11 mouse cellular contexts compared by ENCODE assay signal in the genomic region with DNA sequence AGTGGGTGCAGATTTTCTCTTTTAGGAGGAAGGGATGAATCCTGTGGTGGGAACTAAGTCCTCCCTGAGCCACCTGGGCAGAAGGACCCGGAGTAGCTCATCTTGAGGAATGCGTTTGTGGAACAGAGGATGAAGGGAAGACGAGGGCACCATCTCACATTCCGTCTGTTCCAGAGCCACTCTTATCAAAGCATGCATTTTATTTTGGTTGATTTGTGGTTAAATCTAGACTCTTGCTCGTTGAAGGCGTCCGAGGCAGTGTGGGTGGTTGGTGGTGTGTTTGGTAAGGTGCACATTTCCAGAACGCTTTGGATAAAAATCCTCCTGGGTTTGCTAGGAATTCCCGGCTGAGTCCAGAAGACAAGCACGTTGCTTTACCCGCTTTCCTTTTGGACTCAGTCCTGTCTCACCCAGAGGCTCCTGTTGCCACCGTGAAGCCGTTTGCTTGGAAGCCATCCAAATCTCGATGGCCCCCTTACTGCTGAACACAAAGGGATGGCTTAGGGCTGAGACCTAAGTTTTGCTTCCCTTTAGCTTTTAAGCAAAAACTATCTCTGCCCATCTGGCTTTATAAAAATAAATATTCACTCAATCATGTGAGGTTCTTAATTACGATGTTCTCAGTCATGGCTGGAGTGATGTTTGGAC. TPM values are rescaled to one million over a fixed set of nuclear protein-coding genes. Genes with fewer than 3 reads are reported as not detected.
A peak's percentile ranks its signal among the peaks of the same experiment; 100 is the strongest.
DNase-seq lines count a peak whose midpoint lies in the region; ATAC-seq and TF ChIP-seq lines count a peak whose summit lies in the region.
"Had no signal": no experiment of that assay in that cellular context is flagged by ENCODE, and none has a peak within 500 bp of the region (broad histone marks: within the 10 kb centered on the region; RNA-seq: fewer than 3 reads in every experiment).

No protein-coding gene starts in this region.

- H3K27me3 ChIP-seq in forebrain, postnatal 0 days (ENCODE audit: insufficient read depth, low read length): no peaks in the 10 kb centered on the region
- peaks cover under 1% of the 10 kb centered on the region; the same call in 1 of the 2 replicates for H3K27me3 ChIP-seq in midbrain, embryonic 14.5 days (ENCODE audit: control insufficient read depth, insufficient read depth, low read length)
- H3K27me3 ChIP-seq: Patski had no signal

- peak overlapping the region; percentile 90 for H3K4me3 ChIP-seq in left cerebral cortex, adult 2 months
- H3K4me3 ChIP-seq in forebrain, postnatal 0 days (ENCODE audit: low read depth, low read length): peak overlapping the region; percentile 92
- no peak overlapping the region for H3K4me3 ChIP-seq in midbrain, embryonic 14.5 days (replicated peaks; ENCODE audit: low read depth, low read length)
- H3K4me3 ChIP-seq: myocyte had no signal

- peak; percentile 36 for ATAC-seq in frontal cortex, adult (ENCODE audit: low TSS enrichment)
- no peak for ATAC-seq in forebrain, postnatal 0 days
- no peak for ATAC-seq in midbrain, embryonic 14.5 days (ENCODE audit: low FRiP score, low TSS enrichment)
- no peak for ATAC-seq in inflammation-experienced regulatory T-cells, adult 6 months
- ATAC-seq: Patski had no signal

- H3K9me3 ChIP-seq in forebrain, postnatal 0 days (ENCODE audit: low read length): no peaks in the 10 kb centered on the region
- no peaks in the 10 kb centered on the region for H3K9me3 ChIP-seq in midbrain, embryonic 14.5 days (ENCODE audit: control insufficient read depth, low read length)

- intact Hi-C loops in left cerebral cortex, adult 2 months (cut with DNase I): loop anchor here (2.0 to 5.0 kb wide), 3 partner anchors 63 to 234 kb away; no protein-coding TSS in a partner anchor
- intact Hi-C loops in left cerebral cortex, postnatal 4 days (cut with DNase I): no loop called here

- no peak for TF ChIP-seq CTCF in left cerebral cortex, adult 2 months (IDR thresholded peaks at IDR 0.05)
- TF ChIP-seq CTCF in forebrain, postnatal 0 days (IDR thresholded peaks at IDR 0.05; ENCODE audit: low read depth): no peak

- H3K4me1 ChIP-seq in forebrain, postnatal 0 days (ENCODE audit: insufficient read depth): peaks cover 18% of the 10 kb centered on the region; the same call in 1 of the 2 replicates
- peaks cover 24% of the 10 kb centered on the region for H3K4me1 ChIP-seq in midbrain, embryonic 14.5 days (ENCODE audit: control insufficient read depth, insufficient read depth, low read length)

- peaks cover 7% of the 10 kb centered on the region; the same call in 1 of the 2 replicates for H3K36me3 ChIP-seq in forebrain, postnatal 0 days (ENCODE audit: insufficient read depth)
- H3K36me3 ChIP-seq in midbrain, embryonic 14.5 days (ENCODE audit: control insufficient read depth, insufficient read depth, low read length): 0 out of 2 replicates have a peak, but pooled peaks cover 6% of the 10 kb centered on the region

- H3K9ac ChIP-seq in forebrain, postnatal 0 days: peak overlapping the region; percentile 90
- 0 out of 2 replicates have a peak overlapping the region, but pooled peaks have one; percentile 23 for H3K9ac ChIP-seq in midbrain, embryonic 14.5 days (replicated peaks; ENCODE audit: low read length)

- H3K4me2 ChIP-seq in forebrain, postnatal 0 days (ENCODE audit: low read depth): peak overlapping the region; percentile 88
- peak overlapping the region; percentile 80 for H3K4me2 ChIP-seq in midbrain, embryonic 14.5 days (ENCODE audit: low read length)

- H3K27ac ChIP-seq in left cerebral cortex, adult 2 months: peak overlapping the region; percentile 57
- no peak overlapping the region for H3K27ac ChIP-seq in forebrain, postnatal 0 days (ENCODE audit: low read depth, low read length)
- no peak overlapping the region for H3K27ac ChIP-seq in midbrain, embryonic 14.5 days (replicated peaks; ENCODE audit: low read depth, low read length)

- WGBS in forebrain, postnatal 0 days: 31% methylated on average over 15 of the region's 15 CpGs
- WGBS in midbrain, embryonic 14.5 days: 67% methylated on average over 15 of the region's 15 CpGs

- no peak for DNase-seq in frontal cortex, postnatal 25 days (ENCODE audit: low spot score in 2 of 2)
- peak; percentile 18 to 31 for DNase-seq in left cerebral cortex, adult 2 months (ENCODE audit: extremely low spot score in 1 of 2, low spot score in 2 of 2)
- DNase-seq in left cerebral cortex, postnatal 4 days: no peak
- DNase-seq in forebrain, postnatal 0 days: no peak
- DNase-seq in midbrain, embryonic 14.5 days: peak; percentile 48
- no peak for DNase-seq in thymus, postnatal 10 days (ENCODE audit: low spot score in 2 of 2)
- DNase-seq: cerebellum, adult 11 months had no signal

RNA-seq across cellular contexts. Expression of gene Hunk, which starts 3.4 kb away (rescaled TPM):
- total RNA-seq in left cerebral cortex, adult 2 months (2021): 10 to 100 TPM; 14.1 to 27.2 TPM
- total RNA-seq in left cerebral cortex, postnatal 4 days (2021): 10 to 100 TPM; 12.6 to 15.2 TPM
- total RNA-seq in forebrain, postnatal 0 days (2014; rRNA removed): 12.9 and 20.6 TPM in 2 replicates
- 4.2 and 5.2 TPM in 2 replicates for polyA plus RNA-seq in forebrain, postnatal 0 days (2015; fragmentation: Nextera tagmentation; extraction: Ambion mirVana)
- 8.1 and 8.7 TPM in 2 replicates for polyA plus RNA-seq in midbrain, embryonic 14.5 days (2014; fragmentation: Nextera tagmentation; extraction: Ambion mirVana)
- polyA plus RNA-seq in inflammation-experienced regulatory T-cells, adult 6 months (2017; shearing (Covaris generic)): under 1 TPM in 1 of 3 experiments, not detected in 2; 0.43 TPM

Comparison
In these comparisons a context has a peak if more than half of its experiments do, and no peak if none do; other contexts are left out.
1. DNase-seq: peak in left cerebral cortex, adult 2 months (2 of 2) and midbrain, embryonic 14.5 days (single experiment); none in frontal cortex, postnatal 25 days (0 of 2), left cerebral cortex, postnatal 4 days (single experiment), forebrain, postnatal 0 days (single experiment) and thymus, postnatal 10 days (0 of 2).